Mouse (Mus musculus): ENCODE measurements at regions not wholly inside any gene's neighbourhood (a gene's known extent, or its start where the extent isn't known, plus 50 kb on each side); places are given as distances from the start of the nearest gene placed in this dataset.

DNA sequence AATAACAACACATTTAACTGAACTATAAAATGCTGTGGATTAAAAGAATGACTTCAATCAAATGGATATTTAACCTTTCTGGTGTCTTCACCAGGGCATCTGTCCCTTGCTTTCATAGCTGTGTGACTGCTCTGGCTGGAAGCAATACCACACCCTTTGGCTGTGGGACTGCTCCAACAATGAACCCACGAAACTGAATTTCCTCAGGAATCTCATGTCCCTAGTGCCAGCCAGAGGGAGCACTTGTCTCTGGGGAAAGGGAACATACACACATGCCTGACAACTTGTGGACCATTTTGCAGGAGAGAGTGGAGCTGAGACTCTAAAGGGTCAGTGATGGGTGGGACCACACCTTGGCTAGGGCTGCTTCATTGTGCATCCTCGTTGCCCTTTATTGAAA lies 114.9 kb upstream of the Npvf start:
- H3K4me2 ChIP-seq (replicated peaks; ENCODE audit: low read depth, low read length) = no peak overlapping the region
- 81% methylated on average over 2 of the region's 2 CpGs for WGBS
- H3K4me1 ChIP-seq (ENCODE audit: control insufficient read depth, insufficient read depth, low read length) = 0 out of 2 replicates have a peak, but pooled peaks cover 5% of the 10 kb centered on the region
- H3K27ac ChIP-seq (ENCODE audit: low read length) = no peak overlapping the region
- ATAC-seq (ENCODE audit: insufficient number of reproducible peaks, insufficient read depth, low FRiP score, low read depth) = no peak
- H3K36me3 ChIP-seq (ENCODE audit: control insufficient read depth, insufficient read depth, low read length) = no peaks in the 10 kb centered on the region
- no peaks in the 10 kb centered on the region for H3K27me3 ChIP-seq (ENCODE audit: control insufficient read depth, insufficient read depth, low read length)
- no peaks in the 10 kb centered on the region for H3K9me3 ChIP-seq (ENCODE audit: control insufficient read depth, low read depth, low read length)
- H3K4me3 ChIP-seq (ENCODE audit: low read depth, low read length) = no peak overlapping the region
- no peak overlapping the region for H3K9ac ChIP-seq (replicated peaks; ENCODE audit: low read depth, low read length)

DNA sequence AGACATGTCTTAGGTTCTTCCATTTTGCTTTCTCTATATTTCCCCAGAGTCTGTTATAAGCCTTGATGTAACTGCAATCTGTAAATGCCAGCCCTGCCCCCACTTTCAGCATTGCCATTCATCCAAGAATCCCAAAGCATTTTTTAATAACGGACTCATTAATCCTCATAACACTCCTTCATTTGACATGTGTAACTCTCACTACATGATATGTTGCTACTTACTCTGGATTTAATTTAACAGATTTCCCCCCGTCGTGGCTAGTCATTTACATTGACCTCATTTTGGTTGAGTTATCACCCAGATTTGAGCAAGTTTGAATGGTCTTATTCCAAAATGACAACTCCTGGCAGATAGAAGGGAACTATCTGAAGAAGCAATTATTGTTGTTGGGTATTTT lies 116.2 kb upstream of the Npvf start:
- ATAC-seq (ENCODE audit: insufficient number of reproducible peaks, insufficient read depth, low FRiP score, low read depth) = no peak

DNA sequence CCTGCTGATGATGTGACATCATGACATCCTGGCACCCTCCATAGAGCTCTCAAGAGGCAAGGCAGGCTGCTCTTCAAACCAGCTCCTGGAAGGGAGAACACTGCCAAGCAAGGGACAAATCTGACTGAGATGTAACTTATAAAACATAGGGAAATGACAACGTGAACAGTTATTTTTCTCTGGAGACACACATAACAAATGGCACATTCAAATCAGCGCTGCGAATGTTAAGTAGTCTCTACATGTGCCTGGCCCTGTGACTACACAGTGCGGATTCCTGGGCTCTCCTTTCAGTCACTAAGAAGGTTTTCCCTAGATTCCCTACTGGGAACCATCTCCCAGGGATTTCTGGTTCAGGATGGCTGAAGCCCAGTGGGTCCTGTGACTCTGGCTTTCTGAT lies 121.4 kb upstream of the Npvf start:
- no peaks in the 10 kb centered on the region for H3K9me3 ChIP-seq (ENCODE audit: control insufficient read depth, low read depth, low read length)
- ATAC-seq (ENCODE audit: insufficient number of reproducible peaks, insufficient read depth, low FRiP score, low read depth) = no peak
- no peak overlapping the region for H3K4me2 ChIP-seq (replicated peaks; ENCODE audit: low read depth, low read length)
- H3K9ac ChIP-seq (replicated peaks; ENCODE audit: low read depth, low read length) = no peak overlapping the region
- peaks cover 12% of the 10 kb centered on the region; the same call in 1 of the 2 replicates for H3K4me1 ChIP-seq (ENCODE audit: control insufficient read depth, insufficient read depth, low read length)
- no peak overlapping the region for H3K27ac ChIP-seq (ENCODE audit: low read length)
- no peak overlapping the region for H3K4me3 ChIP-seq (ENCODE audit: low read depth, low read length)
- no peaks in the 10 kb centered on the region for H3K36me3 ChIP-seq (ENCODE audit: control insufficient read depth, insufficient read depth, low read length)
- H3K27me3 ChIP-seq (ENCODE audit: control insufficient read depth, insufficient read depth, low read length) = no peaks in the 10 kb centered on the region
- 94% methylated on average over 4 of the region's 4 CpGs for WGBS

More for the DNA sequence above, 116.2 kb upstream of the Npvf start:
- Histone ChIP-seq H3K27ac (ENCODE audit: low read length) (no peak overlapping the region), H3K4me2 (replicated peaks; ENCODE audit: low read depth, low read length) (no peak overlapping the region), H3K4me1 (ENCODE audit: control insufficient read depth, insufficient read depth, low read length) (0 out of 2 replicates have a peak, but pooled peaks cover 5% of the 10 kb centered on the region), H3K36me3 (ENCODE audit: control insufficient read depth, insufficient read depth, low read length) (no peaks in the 10 kb centered on the region), H3K27me3 (ENCODE audit: control insufficient read depth, insufficient read depth, low read length) (no peaks in the 10 kb centered on the region), H3K9me3 (ENCODE audit: control insufficient read depth, low read depth, low read length) (no peaks in the 10 kb centered on the region), H3K4me3 (ENCODE audit: low read depth, low read length) (no peak overlapping the region), H3K9ac (replicated peaks; ENCODE audit: low read depth, low read length) (no peak overlapping the region)
- 78% methylated on average over 3 of the region's 3 CpGs for WGBS

DNA sequence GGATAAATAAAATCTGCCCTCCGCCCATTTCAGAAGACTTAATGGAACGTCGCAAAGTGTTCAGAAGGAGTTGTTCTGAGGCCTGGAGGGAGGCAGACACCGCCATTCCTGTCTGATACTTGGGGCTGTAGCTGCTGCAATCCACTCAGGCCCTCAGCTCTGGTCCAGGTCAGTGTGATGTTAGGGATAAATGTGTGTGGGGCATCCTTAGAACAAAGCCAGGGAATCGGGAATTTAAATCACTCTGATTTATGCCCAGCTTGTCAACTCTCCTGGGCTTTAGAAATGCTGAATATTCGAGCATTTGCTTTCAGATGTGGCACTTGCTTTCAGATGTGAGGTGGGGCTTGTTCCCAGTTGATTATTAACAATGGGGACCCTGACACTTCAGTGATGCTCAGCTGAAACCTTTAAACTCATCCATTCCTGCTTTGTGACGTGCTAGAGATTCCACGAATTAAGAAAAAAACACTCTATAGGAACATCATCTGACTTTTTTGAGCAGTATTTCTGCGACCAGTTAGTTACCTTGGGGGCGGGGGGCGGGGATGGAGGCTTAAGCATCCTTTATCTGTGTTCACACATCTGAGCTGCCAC lies 122.1 kb upstream of the Npvf start:
- no peak for ATAC-seq (ENCODE audit: insufficient number of reproducible peaks, insufficient read depth, low FRiP score, low read depth)
- Histone ChIP-seq H3K36me3 (ENCODE audit: control insufficient read depth, insufficient read depth, low read length) (no peaks in the 10 kb centered on the region), H3K4me3 (ENCODE audit: low read depth, low read length) (no peak overlapping the region), H3K27ac (ENCODE audit: low read length) (no peak overlapping the region), H3K27me3 (ENCODE audit: control insufficient read depth, insufficient read depth, low read length) (no peaks in the 10 kb centered on the region), H3K9ac (replicated peaks; ENCODE audit: low read depth, low read length) (no peak overlapping the region), H3K4me1 (ENCODE audit: control insufficient read depth, insufficient read depth, low read length) (peaks cover 12% of the 10 kb centered on the region; the same call in 1 of the 2 replicates), H3K4me2 (replicated peaks; ENCODE audit: low read depth, low read length) (no peak overlapping the region), H3K9me3 (ENCODE audit: control insufficient read depth, low read depth, low read length) (no peaks in the 10 kb centered on the region)
- WGBS = 54% methylated on average over 11 of the region's 11 CpGs

GRCm38 (mm10) chr6:50776931-50777495 lies 122.8 kb upstream of the Npvf start:
- Histone ChIP-seq H3K36me3 (ENCODE audit: control insufficient read depth, insufficient read depth, low read length) (no peaks in the 10 kb centered on the region), H3K4me2 (replicated peaks; ENCODE audit: low read depth, low read length) (0 out of 2 replicates have a peak overlapping the region, but pooled peaks have one; percentile 13), H3K27ac (ENCODE audit: low read length) (no peak overlapping the region), H3K9me3 (ENCODE audit: control insufficient read depth, low read depth, low read length) (no peaks in the 10 kb centered on the region), H3K9ac (replicated peaks; ENCODE audit: low read depth, low read length) (no peak overlapping the region), H3K27me3 (ENCODE audit: control insufficient read depth, insufficient read depth, low read length) (no peaks in the 10 kb centered on the region), H3K4me1 (ENCODE audit: control insufficient read depth, insufficient read depth, low read length) (peaks cover 12% of the 10 kb centered on the region; the same call in 1 of the 2 replicates), H3K4me3 (ENCODE audit: low read depth, low read length) (no peak overlapping the region)
- WGBS = 6% methylated on average over 10 of the region's 10 CpGs
- no peak for ATAC-seq (ENCODE audit: insufficient number of reproducible peaks, insufficient read depth, low FRiP score, low read depth)

DNA sequence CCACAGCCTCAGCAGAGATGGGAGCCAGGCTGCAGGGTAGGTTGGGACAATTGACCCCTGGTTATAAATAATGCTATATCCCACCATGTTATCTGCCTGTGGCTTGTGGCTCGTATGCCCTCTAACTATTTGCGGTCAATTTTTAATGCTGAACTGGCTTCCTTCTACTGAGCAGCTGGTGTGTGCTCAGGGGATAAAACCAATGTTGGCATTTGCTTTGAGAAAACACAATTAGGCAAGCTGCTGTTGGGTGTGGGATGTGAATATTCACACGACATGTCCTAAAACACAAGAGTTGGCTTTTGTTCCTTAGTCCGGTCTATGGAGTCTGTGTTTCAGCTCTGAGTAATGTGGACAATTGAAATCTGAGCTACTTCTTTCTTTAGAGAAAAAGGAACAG lies 123.6 kb upstream of the Npvf start:
- H3K4me2 ChIP-seq (replicated peaks; ENCODE audit: low read depth, low read length) = no peak overlapping the region
- H3K9ac ChIP-seq (replicated peaks; ENCODE audit: low read depth, low read length) = no peak overlapping the region
- ATAC-seq (ENCODE audit: insufficient number of reproducible peaks, insufficient read depth, low FRiP score, low read depth) = no peak
- WGBS = 62% methylated on average over 4 of the region's 4 CpGs
- H3K36me3 ChIP-seq (ENCODE audit: control insufficient read depth, insufficient read depth, low read length) = no peaks in the 10 kb centered on the region
- H3K9me3 ChIP-seq (ENCODE audit: control insufficient read depth, low read depth, low read length) = no peaks in the 10 kb centered on the region
- H3K4me1 ChIP-seq (ENCODE audit: control insufficient read depth, insufficient read depth, low read length) = peaks cover 12% of the 10 kb centered on the region; the same call in 1 of the 2 replicates
- no peak overlapping the region for H3K27ac ChIP-seq (ENCODE audit: low read length)
- no peaks in the 10 kb centered on the region for H3K27me3 ChIP-seq (ENCODE audit: control insufficient read depth, insufficient read depth, low read length)
- no peak overlapping the region for H3K4me3 ChIP-seq (ENCODE audit: low read depth, low read length)

GRCm38 (mm10) chr6:50780677-50781076 lies 126.4 kb upstream of the Npvf start:
- peaks cover 12% of the 10 kb centered on the region; the same call in 1 of the 2 replicates for H3K4me1 ChIP-seq (ENCODE audit: control insufficient read depth, insufficient read depth, low read length)
- H3K36me3 ChIP-seq (ENCODE audit: control insufficient read depth, insufficient read depth, low read length) = no peaks in the 10 kb centered on the region
- H3K27ac ChIP-seq (ENCODE audit: low read length) = no peak overlapping the region
- H3K9me3 ChIP-seq (ENCODE audit: control insufficient read depth, low read depth, low read length) = no peaks in the 10 kb centered on the region
- WGBS = 88% methylated on average over 3 of the region's 3 CpGs
- H3K27me3 ChIP-seq (ENCODE audit: control insufficient read depth, insufficient read depth, low read length) = no peaks in the 10 kb centered on the region
- H3K4me2 ChIP-seq (replicated peaks; ENCODE audit: low read depth, low read length) = no peak overlapping the region
- H3K4me3 ChIP-seq (ENCODE audit: low read depth, low read length) = no peak overlapping the region
- H3K9ac ChIP-seq (replicated peaks; ENCODE audit: low read depth, low read length) = no peak overlapping the region
- ATAC-seq (ENCODE audit: insufficient number of reproducible peaks, insufficient read depth, low FRiP score, low read depth) = no peak

DNA sequence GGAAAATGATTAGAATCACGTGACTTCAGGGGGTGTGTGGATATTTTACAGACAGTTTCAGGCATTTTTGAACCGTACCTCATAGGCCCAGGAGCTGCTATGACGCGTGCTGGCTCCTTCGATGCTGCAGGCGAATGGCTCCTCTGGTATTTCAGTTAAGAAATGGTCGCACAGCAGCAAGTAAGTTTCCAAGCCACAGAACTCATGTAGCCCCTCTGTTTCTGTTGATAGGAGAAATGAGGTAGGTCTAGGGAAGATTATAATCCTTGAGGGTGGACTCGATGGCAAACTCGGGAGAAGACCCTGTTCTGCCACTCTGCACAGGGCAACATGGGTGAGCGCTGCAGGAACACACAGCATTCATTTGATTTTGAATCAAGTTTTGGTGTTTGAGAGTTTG lies 127.0 kb upstream of the Npvf start:
- Histone ChIP-seq H3K4me3 (ENCODE audit: low read depth, low read length) (no peak overlapping the region), H3K27ac (ENCODE audit: low read length) (no peak overlapping the region), H3K27me3 (ENCODE audit: control insufficient read depth, insufficient read depth, low read length) (no peaks in the 10 kb centered on the region), H3K4me1 (ENCODE audit: control insufficient read depth, insufficient read depth, low read length) (peaks cover 12% of the 10 kb centered on the region; the same call in 1 of the 2 replicates), H3K9me3 (ENCODE audit: control insufficient read depth, low read depth, low read length) (no peaks in the 10 kb centered on the region), H3K36me3 (ENCODE audit: control insufficient read depth, insufficient read depth, low read length) (no peaks in the 10 kb centered on the region), H3K9ac (replicated peaks; ENCODE audit: low read depth, low read length) (no peak overlapping the region), H3K4me2 (replicated peaks; ENCODE audit: low read depth, low read length) (no peak overlapping the region)
- no peak for ATAC-seq (ENCODE audit: insufficient number of reproducible peaks, insufficient read depth, low FRiP score, low read depth)
- WGBS = 86% methylated on average over 10 of the region's 10 CpGs

Measured in stomach, embryonic 14.5 days (tissue).